Mouse (Mus musculus): ENCODE measurements at regions not wholly inside any gene's neighbourhood (a gene's known extent, or its start where the extent isn't known, plus 50 kb on each side); places are given as distances from the start of the nearest gene placed in this dataset.

DNA sequence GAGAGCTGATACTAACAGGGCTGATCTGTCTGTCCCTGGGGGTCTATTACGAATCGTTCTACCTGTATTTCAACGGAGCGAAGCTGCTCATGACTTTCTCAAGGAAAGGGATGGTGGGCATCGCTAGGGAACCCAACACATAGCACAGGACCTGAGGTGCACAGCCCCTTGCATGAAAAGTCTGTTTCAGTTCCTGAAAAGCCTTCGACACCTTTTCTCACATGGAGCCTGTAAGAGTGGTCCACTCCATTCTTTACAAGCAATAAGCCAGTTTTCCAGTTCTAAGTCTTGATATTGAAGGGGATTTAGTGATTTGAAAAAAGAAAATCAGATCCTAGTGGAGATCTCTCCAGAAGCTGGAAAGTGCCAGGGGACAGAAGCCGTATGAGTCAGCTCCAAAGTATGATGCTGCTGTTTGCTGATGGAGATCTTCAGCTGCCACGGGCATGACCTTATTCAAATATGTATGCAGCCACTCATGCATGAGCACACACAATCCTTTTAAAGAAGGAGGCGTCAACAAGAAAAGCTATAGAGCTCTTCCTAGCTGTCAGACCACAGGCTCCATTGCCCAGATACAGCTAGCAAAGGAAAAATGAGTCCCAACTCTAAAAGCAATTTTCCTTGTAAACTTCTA, 95.5 kb upstream of the 1700016C15Rik start:
- TF ChIP-seq POLR2A (IDR thresholded peaks at IDR 0.05; ENCODE audit: extremely low read depth, insufficient read depth, low read length): no peak
- no peak for TF ChIP-seq CTCF (IDR thresholded peaks at IDR 0.05; ENCODE audit: extremely low read depth, insufficient read depth, low read length)

All from cortical plate, adult 2 months (tissue).